Mouse (Mus musculus): ENCODE measurements around the gene Junb.

GRCm38 (mm10) chr8:84959811-84960210 lies 18.7 kb downstream of the Junb start:
- TF ChIP-seq POLR2A (IDR thresholded peaks at IDR 0.05; ENCODE audit: insufficient read depth, low read length) (no peak), CTCF (IDR thresholded peaks at IDR 0.05; ENCODE audit: low read depth, low read length) (no peak), EP300 (IDR thresholded peaks at IDR 0.05; ENCODE audit: insufficient read depth, low read depth, low read length) (no peak)

All from ES-Bruce4 (cell line).